Mouse (Mus musculus) naive thymus-derived CD4-positive, alpha-beta T cell, adult 2 months (primary cell): ENCODE measurements around the gene Pkn3.
A peak's percentile ranks its signal among the peaks of the same experiment; 100 is the strongest.
"Not testable (repeated sequence)": the region's sequence is repeated elsewhere in the genome, so short reads cannot be mapped to it uniquely, and the experiment has no call there.

Experiments used
- DNase-seq: peaks from one replicate; pipeline ENCODE4 v3.0.0-alpha.2; 2011; ENCODE audit warnings: low read depth

Pkn3 gene

GRCm38 (mm10) chr2:30077502-30078348, at the start of gene Pkn3:
Gene Pkn3 (plus strand): TSS chr2:30077684.
- peak; percentile 89 for DNase-seq

- DNase-seq: no peak
Measured at GRCm38 (mm10) chr2:30032244-30032846, 45.1 kb upstream of the Pkn3 start.

- no peak for DNase-seq
Measured at GRCm38 (mm10) chr2:30032957-30033356, 44.5 kb upstream of the Pkn3 start.

- no peak for DNase-seq
Measured at GRCm38 (mm10) chr2:30037762-30038161, 39.7 kb upstream of the Pkn3 start.

GRCm38 (mm10) chr2:30038370-30038769, 39.1 kb upstream of the Pkn3 start:
- no peak for DNase-seq

- DNase-seq: no peak
Measured at GRCm38 (mm10) chr2:30039687-30040086, 37.8 kb upstream of the Pkn3 start.

- DNase-seq: peak; percentile 90
Measured at GRCm38 (mm10) chr2:30042445-30042844, 35.0 kb upstream of the Pkn3 start.

- DNase-seq: no peak
Measured at GRCm38 (mm10) chr2:30044550-30044949, 32.9 kb upstream of the Pkn3 start.

GRCm38 (mm10) chr2:30047127-30047526, 30.4 kb upstream of the Pkn3 start:
- DNase-seq: no peak

GRCm38 (mm10) chr2:30048101-30048501, 29.4 kb upstream of the Pkn3 start:
- peak; percentile 26 for DNase-seq

- DNase-seq: peak; percentile 98
Measured at GRCm38 (mm10) chr2:30048699-30049388, 28.6 kb upstream of the Pkn3 start, which contains the start of gene Wdr34. Gene Wdr34 (minus strand): TSS chr2:30048881.

- DNase-seq: no peak
Measured at GRCm38 (mm10) chr2:30049831-30050230, 27.7 kb upstream of the Pkn3 start.

GRCm38 (mm10) chr2:30051992-30052761, 25.3 kb upstream of the Pkn3 start:
- DNase-seq: peak; percentile 62

GRCm38 (mm10) chr2:30055310-30055709, 22.2 kb upstream of the Pkn3 start:
- not testable (repeated sequence) for DNase-seq

- no peak for DNase-seq
Measured at GRCm38 (mm10) chr2:30056736-30057135, 20.7 kb upstream of the Pkn3 start.

GRCm38 (mm10) chr2:30057223-30057904, 20.1 kb upstream of the Pkn3 start, which contains the start of gene Set:
Gene Set (plus strand): TSS chr2:30057378.
- no peak for DNase-seq

GRCm38 (mm10) chr2:30058418-30058817, 19.1 kb upstream of the Pkn3 start:
- DNase-seq: no peak

- peak; percentile 73 for DNase-seq
Measured at GRCm38 (mm10) chr2:30061215-30062166, 16.0 kb upstream of the Pkn3 start.

- DNase-seq: peak; percentile 64
Measured at GRCm38 (mm10) chr2:30062249-30063093, 15.0 kb upstream of the Pkn3 start.
